Mouse (Mus musculus) G1E (cell line): ENCODE measurements around the gene Edar. TPM values are rescaled to one million over a fixed set of nuclear protein-coding genes. Genes with fewer than 3 reads are reported as not detected.

Experiments used
- ATAC-seq: 2 replicates; pipeline ENCODE4 v1.8.0; 2016; ENCODE audit warnings: mild to moderate bottlenecking; ENCODE audit not compliant: insufficient number of reproducible peaks, poor library complexity, low FRiP score, severe bottlenecking; ENCODE audit errors: extremely low read depth
- DNase-seq: peaks from one replicate; pipeline ENCODE4 v3.0.0; 2012; ENCODE audit warnings: low spot score
- H3K27me3 ChIP-seq: 2 replicates; pipeline ENCODE4 v1.6.1; 2012; ENCODE audit warnings: mild to moderate bottlenecking, low read length, inconsistent platforms; ENCODE audit not compliant: insufficient read depth
- H3K36me3 ChIP-seq: replicated peaks from 2 replicates; pipeline ENCODE3; 2012; ENCODE audit warnings: mild to moderate bottlenecking, inconsistent platforms
- H3K4me1 ChIP-seq: 2 replicates; pipeline ENCODE4 v1.6.1; 2012; ENCODE audit warnings: low read depth, low read length, inconsistent platforms, mixed read lengths; ENCODE audit not compliant: insufficient read depth
- H3K4me3 ChIP-seq: 2 replicates; pipeline ENCODE4 v1.5.1; 2012; ENCODE audit warnings: low read depth, mild to moderate bottlenecking, inconsistent platforms, low read length, moderate library complexity, mixed read lengths
- H3K9me3 ChIP-seq: replicated peaks from 2 replicates; pipeline ENCODE4 v1.6.1; 2012; ENCODE audit warnings: inconsistent platforms
- CTCF ChIP-seq: IDR thresholded peaks from 2 replicates; pipeline ENCODE4 v1.5.1; 2012; ENCODE audit warnings: low read depth, low read length, inconsistent platforms, mixed read lengths
- GATA1 ChIP-seq: IDR thresholded peaks from 2 replicates; pipeline ENCODE4 v1.6.1; 2012; ENCODE audit warnings: borderline replicate concordance, low read length, inconsistent platforms, mixed read lengths
- GATA2 ChIP-seq: IDR thresholded peaks from 2 replicates; pipeline ENCODE4 v1.6.1; 2012; ENCODE audit warnings: low read depth, low read length, inconsistent platforms, borderline replicate concordance
- POLR2AphosphoS5 ChIP-seq: IDR thresholded peaks from 2 replicates; pipeline ENCODE4 v1.6.1; 2012; ENCODE audit warnings: low read depth, low read length, inconsistent platforms; ENCODE audit not compliant: insufficient replicate concordance
- TAL1 ChIP-seq: conservative IDR thresholded peaks from 2 replicates; pipeline ENCODE4 v1.6.1; 2012; ENCODE audit warnings: low read depth, low read length, inconsistent platforms, mixed read lengths
- polyA plus RNA-seq: library from polyadenylated mRNA; stranded (reverse); fragments of >175 nt; gene quantifications from 2 replicates; pipeline ENCODE4 v1.2.3, GENCODE M21; 2012
- total RNA-seq, 2 experiments: library from RNA; stranded (forward) in 1 of 2; stranded (reverse) in 1 of 2; fragments of 200-1000 nt in 1 of 2; fragments of >200 nt in 1 of 2; fragmentation: Nextera tagmentation in 1 of 2; gene quantifications; 2 replicates each; pipeline ENCODE4 v1.2.3; 2014 to 2017

Edar gene
- total and polyA plus RNA-seq, 3 experiments, result not detected

GRCm38 (mm10) chr10:58624848-58625711, 50.4 kb downstream of the Edar start:
- no peaks in the 10 kb centered on the region for H3K27me3 ChIP-seq
- no peak overlapping the region for H3K4me3 ChIP-seq
- no peak for DNase-seq
- H3K9me3 ChIP-seq, result no peaks in the 10 kb centered on the region
- no peaks in the 10 kb centered on the region for H3K4me1 ChIP-seq
- TF ChIP-seq TAL1, result no peak
- no peak for TF ChIP-seq POLR2AphosphoS5
- TF ChIP-seq GATA1, result no peak
- TF ChIP-seq GATA2, result no peak
- no peak for TF ChIP-seq CTCF
- no peak for ATAC-seq
- H3K36me3 ChIP-seq, result no peaks in the 10 kb centered on the region

- no peaks in the 10 kb centered on the region for H3K27me3 ChIP-seq
- no peak overlapping the region for H3K4me3 ChIP-seq
- DNase-seq (no peak), ATAC-seq (no peak)
- no peak for TF ChIP-seq POLR2AphosphoS5
- TF ChIP-seq GATA2, result no peak
- TF ChIP-seq TAL1, result no peak
- TF ChIP-seq GATA1, result no peak
- no peak for TF ChIP-seq CTCF
- H3K4me1 ChIP-seq, result no peaks in the 10 kb centered on the region
- H3K9me3 ChIP-seq, result no peaks in the 10 kb centered on the region
- H3K36me3 ChIP-seq, result no peaks in the 10 kb centered on the region
These were observed 56.2 kb downstream of the Edar start for GRCm38 (mm10) chr10:58619266-58619665.

GRCm38 (mm10) chr10:58618501-58619216, 56.8 kb downstream of the Edar start:
- ATAC-seq, result no peak
- H3K36me3 ChIP-seq, result no peaks in the 10 kb centered on the region
- TF ChIP-seq POLR2AphosphoS5 (no peak), CTCF (no peak), GATA2 (no peak), GATA1 (no peak), TAL1 (no peak)

GRCm38 (mm10) chr10:58616565-58616964, 58.9 kb downstream of the Edar start:
- ATAC-seq, result no peak
- Histone ChIP-seq H3K4me3 (no peak overlapping the region), H3K36me3 (no peaks in the 10 kb centered on the region), H3K27me3 (no peaks in the 10 kb centered on the region), H3K9me3 (no peaks in the 10 kb centered on the region), H3K4me1 (no peaks in the 10 kb centered on the region)
- TF ChIP-seq GATA2 (no peak), CTCF (no peak), TAL1 (no peak), GATA1 (no peak), POLR2AphosphoS5 (no peak)
- DNase-seq, result no peak

More at GRCm38 (mm10) chr10:58618501-58619216, 56.8 kb downstream of the Edar start:
- Histone ChIP-seq H3K4me1 (no peaks in the 10 kb centered on the region), H3K9me3 (no peaks in the 10 kb centered on the region), H3K4me3 (no peak overlapping the region), H3K27me3 (no peaks in the 10 kb centered on the region)
- DNase-seq, result no peak

- TF ChIP-seq TAL1, result no peak
- TF ChIP-seq GATA2, result no peak
- TF ChIP-seq GATA1, result no peak
- no peak for TF ChIP-seq POLR2AphosphoS5
- TF ChIP-seq CTCF, result no peak
- Histone ChIP-seq H3K36me3 (no peaks in the 10 kb centered on the region), H3K27me3 (no peaks in the 10 kb centered on the region), H3K9me3 (no peaks in the 10 kb centered on the region), H3K4me3 (no peak overlapping the region), H3K4me1 (no peaks in the 10 kb centered on the region)
- ATAC-seq (no peak), DNase-seq (no peak)
These were observed 60.9 kb downstream of the Edar start for GRCm38 (mm10) chr10:58614601-58615000.

GRCm38 (mm10) chr10:58610484-58611261, 64.8 kb downstream of the Edar start:
- Histone ChIP-seq H3K27me3 (no peaks in the 10 kb centered on the region), H3K4me1 (no peaks in the 10 kb centered on the region), H3K36me3 (no peaks in the 10 kb centered on the region), H3K9me3 (no peaks in the 10 kb centered on the region), H3K4me3 (no peak overlapping the region)
- ATAC-seq (no peak), DNase-seq (no peak)
- no peak for TF ChIP-seq POLR2AphosphoS5
- no peak for TF ChIP-seq GATA1
- TF ChIP-seq TAL1, result no peak
- no peak for TF ChIP-seq GATA2
- no peak for TF ChIP-seq CTCF
